Mouse (Mus musculus) spleen, adult 2 months (tissue): ENCODE results near the gene S100a2.

ENCODE experiments used
- CTCF ChIP-seq: fragments of 200-500 bp; IDR thresholded peaks from 2 replicates; pipeline ENCODE4 v1.5.1; 2011; ENCODE audit warnings: mild to moderate bottlenecking, inconsistent platforms; ENCODE audit not compliant: insufficient read depth, insufficient read length, insufficient replicate concordance; ENCODE audit errors: extremely low read depth
- POLR2A ChIP-seq: fragments of 200-500 bp; IDR thresholded peaks from 2 replicates; pipeline ENCODE4 v1.6.1; 2011; ENCODE audit warnings: low read depth, low read length, inconsistent platforms

GRCm38 (mm10) chr3:90621552-90621951 is 31.5 kb downstream of the S100a2 start:
- TF ChIP-seq CTCF (no peak), POLR2A (no peak)
